Mouse (Mus musculus): ENCODE measurements around the gene Ccm2.

Ccm2 gene

DNA sequence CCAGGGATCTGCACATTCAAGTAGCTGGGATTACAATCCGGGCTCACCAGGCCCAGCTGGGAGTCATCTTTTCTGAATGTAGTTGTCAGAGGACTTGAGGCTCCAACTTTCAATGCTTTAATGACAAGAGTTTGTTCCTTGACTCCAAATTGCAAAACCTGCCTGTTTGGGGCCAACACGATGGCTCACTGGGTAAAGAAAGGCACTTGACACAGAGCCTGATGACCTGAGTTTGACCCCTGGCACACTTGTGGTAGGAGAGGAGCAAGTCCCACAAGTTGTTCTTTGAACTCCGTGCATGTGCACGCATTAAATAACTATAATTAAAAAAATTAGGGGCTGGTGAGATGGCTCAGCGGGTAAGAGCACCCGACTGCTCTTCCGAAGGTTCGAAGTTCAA lies 16.7 kb upstream of the Ccm2 start:
- no peak for DNase-seq (ENCODE audit: low spot score in 2 of 2)

DNA sequence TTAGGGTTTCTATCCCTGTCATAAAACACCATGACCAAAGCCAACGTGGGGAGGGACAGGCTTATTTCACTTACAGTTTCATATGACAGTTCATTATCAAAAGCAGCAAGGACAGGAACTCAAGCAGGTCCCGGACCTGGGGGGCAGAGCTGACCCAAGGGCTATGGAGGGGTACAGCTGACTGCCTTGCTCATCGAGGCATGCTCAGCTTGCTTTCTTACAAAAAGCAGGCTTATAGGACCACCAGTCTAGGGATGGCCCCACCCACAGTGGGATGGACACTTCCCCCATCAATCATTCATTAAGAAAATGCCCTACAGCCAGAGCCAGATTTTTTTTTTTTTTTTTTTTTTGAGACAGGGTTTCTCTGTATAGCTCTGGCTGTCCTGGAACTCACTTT lies 15.9 kb upstream of the Ccm2 start:
- DNase-seq (ENCODE audit: low spot score in 2 of 2), result no peak

DNA sequence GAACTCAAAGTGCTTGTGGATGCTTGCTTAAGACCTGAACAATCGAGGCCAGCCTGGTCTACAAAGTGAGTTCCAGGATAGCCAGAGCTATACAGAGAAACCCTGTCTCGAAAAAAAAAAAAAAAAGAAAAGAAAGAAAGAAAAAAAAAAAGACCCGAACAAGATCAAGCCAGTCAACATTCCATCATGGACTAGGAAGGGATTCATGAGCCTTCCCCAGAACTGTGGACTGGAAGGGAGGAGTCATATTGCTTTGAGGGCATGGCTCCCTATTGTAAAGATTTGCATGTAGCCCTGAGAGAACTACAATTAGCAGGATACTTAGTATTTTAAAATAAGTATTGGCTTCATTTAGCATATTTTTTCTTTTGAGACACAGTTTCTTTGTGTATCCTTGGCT lies 2.0 kb upstream of the Ccm2 start:
- DNase-seq (ENCODE audit: low spot score in 2 of 2), result no peak

GRCm38 (mm10) chr11:6545186-6545856 lies 1.4 kb upstream of the Ccm2 start:
- DNase-seq (ENCODE audit: low spot score in 2 of 2), result no peak

DNA sequence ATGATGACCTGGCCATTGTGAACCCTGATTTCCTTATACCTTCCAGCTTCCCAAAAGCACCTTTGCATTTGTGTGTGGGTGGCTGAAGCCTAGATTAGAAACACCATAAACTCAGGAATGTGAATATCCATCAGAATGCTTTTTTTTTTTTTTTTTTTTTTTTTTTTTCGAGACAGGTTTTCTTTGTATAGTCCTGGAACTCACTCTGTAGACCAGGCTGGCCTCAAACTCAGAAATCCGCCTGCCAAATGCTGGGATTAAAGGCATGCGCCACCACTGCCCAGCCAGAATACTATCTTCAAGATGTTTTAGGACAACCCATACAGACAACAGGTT lies 862 bp upstream of the Ccm2 start:
- DNase-seq (ENCODE audit: low spot score in 2 of 2), result no peak

DNA sequence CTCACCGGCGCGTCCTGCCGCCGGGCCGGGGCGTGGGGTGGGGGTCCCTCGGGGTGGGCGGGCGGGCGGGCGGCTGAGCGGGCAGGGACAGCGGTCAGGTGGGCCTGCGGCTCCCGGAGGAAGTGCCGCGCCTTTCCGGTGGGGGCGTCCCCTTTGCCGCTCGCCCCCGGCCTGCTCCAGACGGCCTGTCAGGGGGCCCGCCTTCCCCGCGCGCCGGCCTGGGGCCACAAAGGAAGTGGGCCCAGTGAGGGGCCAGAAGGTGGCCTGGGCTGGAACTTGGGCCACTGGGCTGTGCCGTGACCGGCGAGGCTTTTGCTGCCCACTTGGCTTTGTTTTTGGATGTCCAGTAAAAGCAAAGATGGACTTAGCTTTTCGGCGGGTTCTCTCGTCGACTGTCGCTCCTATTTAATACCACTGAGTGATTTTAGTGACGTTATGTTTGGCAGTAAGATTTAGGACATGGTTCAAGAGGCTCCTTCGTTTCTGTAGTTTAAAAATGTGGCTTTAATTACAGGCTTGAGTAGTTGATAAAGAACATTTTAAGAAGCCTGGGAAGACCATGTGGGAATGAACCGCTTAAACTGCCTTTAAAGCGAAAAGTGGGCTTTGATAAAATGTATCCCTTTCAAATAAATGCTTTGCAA lies 472 bp downstream of the Ccm2 start:
- peak; percentile 27 to 50 for DNase-seq (ENCODE audit: low spot score in 2 of 2)

DNA sequence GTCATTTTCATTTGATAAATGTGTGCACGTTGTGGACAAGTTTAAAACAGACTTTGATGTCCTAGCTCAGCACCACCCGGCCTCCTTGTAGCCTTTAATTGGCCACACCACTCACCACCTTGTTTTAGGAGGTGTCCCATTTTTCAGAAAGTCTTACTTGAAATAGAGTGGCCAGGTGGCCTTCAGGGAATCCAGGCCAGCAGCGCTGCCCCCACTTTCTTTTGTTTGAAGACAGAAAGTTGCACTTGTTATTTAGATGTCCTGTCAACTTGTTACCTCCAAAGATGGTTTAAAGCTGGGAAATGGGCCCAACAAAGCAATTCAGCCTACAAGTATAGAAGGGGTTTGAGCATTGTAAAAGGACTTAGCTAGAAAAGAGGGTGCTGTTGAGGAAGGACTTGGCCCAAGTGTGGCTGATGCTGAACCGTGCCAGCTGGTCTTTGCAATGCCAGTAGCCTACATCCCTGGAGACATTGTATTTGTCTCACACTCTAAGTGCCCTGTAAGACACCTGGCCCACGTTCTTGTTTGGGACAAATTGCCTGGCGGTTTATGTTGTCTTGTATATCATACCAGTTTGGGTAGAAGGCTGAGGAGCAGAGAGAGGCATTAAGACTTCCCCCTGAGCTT lies 1.1 kb downstream of the Ccm2 start:
- DNase-seq (ENCODE audit: low spot score in 2 of 2), result no peak

DNA sequence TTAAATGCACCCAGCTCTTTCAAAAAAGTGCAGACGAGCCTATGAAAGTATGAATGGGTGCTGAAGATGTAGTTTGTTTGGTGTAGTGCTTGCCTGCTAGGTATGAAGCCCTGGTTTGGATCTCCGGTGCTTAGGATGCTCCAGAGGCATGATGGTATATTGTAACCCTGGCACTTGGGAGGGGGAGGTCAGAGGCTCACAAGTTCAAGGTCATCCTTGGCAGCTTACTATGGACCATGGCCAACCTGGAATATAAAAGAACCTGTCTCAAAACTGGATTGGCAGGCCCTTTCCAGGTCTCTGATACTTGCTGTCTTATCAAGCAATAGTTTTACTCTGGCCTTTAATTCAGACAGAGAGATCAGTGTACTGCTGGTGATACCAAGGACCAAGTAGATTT lies 3.1 kb downstream of the Ccm2 start:
- no peak for DNase-seq (ENCODE audit: low spot score in 2 of 2)

- no peak for DNase-seq (ENCODE audit: low spot score in 2 of 2)
Observed at GRCm38 (mm10) chr11:6550201-6550600, 3.5 kb downstream of the Ccm2 start.

GRCm38 (mm10) chr11:6558234-6558633 lies 11.5 kb downstream of the Ccm2 start:
- no peak for DNase-seq (ENCODE audit: low spot score in 2 of 2)

- no peak for DNase-seq (ENCODE audit: low spot score in 2 of 2)
Observed at GRCm38 (mm10) chr11:6559996-6560395, 13.3 kb downstream of the Ccm2 start.

GRCm38 (mm10) chr11:6560655-6561360 lies 14.1 kb downstream of the Ccm2 start:
- no peak for DNase-seq (ENCODE audit: low spot score in 2 of 2)

DNA sequence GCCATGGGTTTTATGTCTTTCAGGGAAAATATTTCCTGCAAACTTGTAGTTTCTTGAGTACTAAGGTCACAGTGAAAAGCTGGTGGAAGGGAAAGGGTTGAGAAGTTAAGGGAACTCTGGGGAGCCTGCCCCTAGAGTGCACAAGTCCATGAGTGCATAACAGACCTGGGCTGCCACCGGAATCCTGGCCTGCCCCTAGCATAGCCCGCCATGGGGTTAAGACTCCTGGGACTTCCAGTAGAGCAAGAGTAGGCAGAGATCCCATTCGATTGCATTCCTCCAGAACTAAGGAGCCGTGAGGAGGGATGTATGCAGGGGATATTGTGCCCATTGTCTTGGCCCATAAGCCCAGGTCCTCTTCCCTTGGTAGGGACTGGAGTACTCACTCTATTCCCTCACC lies 14.8 kb downstream of the Ccm2 start:
- DNase-seq (ENCODE audit: low spot score in 2 of 2), result no peak

GRCm38 (mm10) chr11:6562359-6562758 lies 15.7 kb downstream of the Ccm2 start:
- DNase-seq (ENCODE audit: low spot score in 2 of 2), result no peak

DNA sequence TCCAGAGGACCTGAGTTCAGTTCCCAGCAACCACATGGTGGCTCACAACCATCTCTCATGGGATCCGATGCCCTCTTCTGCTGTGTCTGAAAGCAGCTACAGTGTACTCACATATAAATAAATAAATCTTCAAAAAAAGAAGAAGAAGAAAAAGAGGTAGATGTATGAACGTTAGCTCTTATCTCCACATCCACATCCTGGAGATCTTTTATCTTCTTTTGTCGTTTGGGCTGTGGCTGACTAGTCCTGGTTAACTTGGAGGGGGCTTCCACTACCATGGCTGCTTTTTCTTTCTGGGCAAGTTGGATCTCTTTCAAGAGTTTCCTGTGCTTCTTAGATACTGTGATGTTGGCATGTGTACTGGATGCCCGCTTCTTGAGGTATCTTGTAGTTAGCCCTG lies 16.5 kb downstream of the Ccm2 start:
- no peak for DNase-seq (ENCODE audit: low spot score in 2 of 2)

DNA sequence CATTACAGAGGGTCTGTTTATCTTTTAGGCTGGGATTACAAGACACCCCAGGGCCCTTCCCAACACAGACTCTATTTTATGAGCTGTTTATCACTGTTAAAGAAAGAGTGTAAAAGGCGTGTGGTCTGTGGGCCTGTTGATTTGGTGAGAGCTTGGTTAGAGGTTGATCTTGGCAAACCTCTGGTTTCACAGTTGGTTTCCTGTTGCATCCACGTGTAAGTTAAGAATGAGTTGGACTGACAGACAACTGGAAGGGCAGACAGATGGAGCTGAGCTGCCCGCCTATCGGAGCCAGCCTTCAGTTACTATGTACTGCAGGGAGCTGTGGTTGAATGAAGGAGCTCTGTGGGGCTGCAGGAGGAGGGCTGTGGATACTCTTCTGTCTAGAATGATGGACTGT lies 19.8 kb downstream of the Ccm2 start:
- DNase-seq (ENCODE audit: low spot score in 2 of 2), result no peak

DNA sequence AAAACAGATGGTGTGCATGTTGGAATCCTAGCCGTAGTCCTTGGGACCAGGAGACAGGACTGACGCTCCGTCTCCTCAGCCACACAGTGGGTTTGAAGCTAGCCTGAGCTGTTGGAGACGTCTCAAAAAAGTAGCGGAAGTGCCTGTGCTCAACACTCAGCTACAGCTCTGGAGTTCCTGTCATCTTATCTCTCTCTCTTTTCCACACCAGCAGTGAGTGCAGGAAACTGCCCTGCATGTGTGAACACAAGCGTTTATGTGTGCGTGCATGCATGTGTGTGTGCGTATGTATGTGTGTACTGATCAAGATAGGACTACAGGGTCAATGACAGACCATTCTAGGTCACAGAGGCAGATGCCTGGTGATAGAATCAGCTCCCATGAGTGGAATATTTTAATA lies 21.3 kb downstream of the Ccm2 start:
- DNase-seq (ENCODE audit: low spot score in 2 of 2), result no peak

- peak in 1 of 2 experiments; percentile 46 for DNase-seq (ENCODE audit: low spot score in 2 of 2)
Observed at GRCm38 (mm10) chr11:6568584-6569409, 22.1 kb downstream of the Ccm2 start.

DNA sequence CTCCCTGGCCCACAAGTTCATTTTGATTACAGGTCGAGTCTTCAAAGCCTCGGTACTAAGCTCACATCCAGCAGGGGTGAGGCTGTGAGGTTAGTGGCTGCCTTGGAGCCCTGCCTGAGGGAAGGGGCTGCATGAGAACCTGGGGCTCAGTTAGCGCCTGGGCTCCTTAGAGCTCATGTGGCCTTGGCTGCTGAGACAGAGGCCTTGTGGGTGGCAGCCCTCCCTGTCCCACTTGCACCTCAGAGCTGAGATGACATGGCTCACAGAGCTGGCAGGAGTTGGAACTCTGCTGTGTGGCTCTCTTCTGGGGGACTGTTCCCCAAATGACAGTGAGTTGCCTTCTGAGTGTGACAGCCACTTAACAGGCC lies 22.7 kb downstream of the Ccm2 start:
- DNase-seq (ENCODE audit: low spot score in 2 of 2), result no peak

GRCm38 (mm10) chr11:6576151-6576550 lies 29.5 kb downstream of the Ccm2 start:
- no peak for DNase-seq (ENCODE audit: low spot score in 2 of 2)

- DNase-seq (ENCODE audit: low spot score in 2 of 2), result no peak
Observed at GRCm38 (mm10) chr11:6579361-6579760, 32.7 kb downstream of the Ccm2 start.

Data from cerebellum, postnatal 4 days (tissue).